Mouse (Mus musculus) brain, embryonic 14.5 days (tissue): ENCODE data around the gene Tmem54. TPM values are rescaled to one million over a fixed set of nuclear protein-coding genes. Genes with fewer than 3 reads are reported as not detected.

Source experiments
- DNase-seq: peaks from one replicate; pipeline ENCODE4 v3.0.0-alpha.2; 2011; ENCODE audit warnings: low read depth
- CTCF ChIP-seq: fragments of 200-500 bp; IDR thresholded peaks from 2 replicates; pipeline ENCODE4 v1.5.1; 2012; ENCODE audit warnings: inconsistent platforms, mild to moderate bottlenecking, moderate library complexity, borderline replicate concordance; ENCODE audit not compliant: insufficient read depth, insufficient read length; ENCODE audit errors: extremely low read depth
- POLR2A ChIP-seq: fragments of 200-500 bp; IDR thresholded peaks from 2 replicates; pipeline ENCODE4 v1.6.1; 2012; ENCODE audit warnings: mild to moderate bottlenecking, inconsistent platforms, borderline replicate concordance; ENCODE audit not compliant: poor library complexity, insufficient read depth, insufficient read length, severe bottlenecking; ENCODE audit errors: extremely low read depth
- polyA plus RNA-seq: library from polyadenylated mRNA; depleted of rRNA; stranded (reverse); fragments of >200 nt; gene quantifications from 2 replicates; pipeline ENCODE4 v1.2.3, GENCODE M21; 2012

Gene Tmem54
- polyA plus RNA-seq, 1 experiment = 0.42 TPM

DNA sequence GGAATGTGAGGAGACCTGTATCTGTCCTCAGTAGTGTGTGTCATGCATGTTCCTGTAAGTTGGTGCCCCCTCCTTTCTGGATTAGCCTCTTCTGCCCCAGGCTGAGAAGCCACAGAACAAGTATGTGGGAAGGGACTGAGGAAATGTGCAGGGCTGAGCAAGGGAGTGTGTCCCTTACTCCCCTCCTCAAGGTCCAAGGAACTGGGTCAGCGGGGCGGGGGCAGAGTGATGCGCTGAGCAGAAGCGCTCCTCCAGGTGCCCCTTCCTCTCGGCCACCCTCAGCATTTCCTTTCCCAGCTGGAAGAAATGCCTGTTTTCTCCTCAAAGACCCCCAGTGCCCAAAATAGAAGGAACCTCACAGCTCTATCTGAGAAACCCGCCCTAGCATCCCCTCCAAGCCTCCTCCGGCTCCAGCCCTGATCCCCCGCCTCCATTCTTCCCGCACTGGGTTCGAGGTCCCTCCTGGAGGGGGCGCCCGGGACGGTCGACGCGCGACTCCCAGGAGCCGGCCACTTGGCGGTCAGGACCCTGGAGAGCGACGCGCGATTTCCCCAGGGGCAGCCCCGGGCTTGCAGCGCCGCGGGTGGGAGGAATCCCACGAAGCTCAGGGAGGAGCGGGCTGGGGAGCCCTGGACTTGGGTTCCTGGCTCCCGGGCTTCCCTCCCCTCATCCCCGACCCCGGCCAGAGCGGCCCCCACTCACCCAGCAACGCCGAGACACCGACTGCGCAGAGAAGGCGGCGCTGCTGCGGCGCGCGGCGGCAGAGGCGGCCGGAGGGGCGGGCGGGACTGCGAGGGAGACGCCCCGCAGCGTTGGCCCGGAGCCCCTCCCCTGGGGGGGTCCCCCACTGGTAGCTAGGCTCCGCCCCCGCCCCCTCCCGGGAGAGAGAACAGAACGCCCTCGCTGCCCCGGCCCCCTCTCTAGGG, 15.4 kb downstream of the Tmem54 start:
- peak; percentile 64 for DNase-seq
- TF ChIP-seq POLR2A (no peak), CTCF (peak; percentile 16; the same call in 1 of the 2 replicates)

- TF ChIP-seq CTCF (no peak), POLR2A (no peak)
- no peak for DNase-seq
Observed at GRCm38 (mm10) chr4:129121569-129122086, 16.3 kb downstream of the Tmem54 start, which contains the start of gene Hpca. Gene Hpca (minus strand): TSS chr4:129122036.

DNA sequence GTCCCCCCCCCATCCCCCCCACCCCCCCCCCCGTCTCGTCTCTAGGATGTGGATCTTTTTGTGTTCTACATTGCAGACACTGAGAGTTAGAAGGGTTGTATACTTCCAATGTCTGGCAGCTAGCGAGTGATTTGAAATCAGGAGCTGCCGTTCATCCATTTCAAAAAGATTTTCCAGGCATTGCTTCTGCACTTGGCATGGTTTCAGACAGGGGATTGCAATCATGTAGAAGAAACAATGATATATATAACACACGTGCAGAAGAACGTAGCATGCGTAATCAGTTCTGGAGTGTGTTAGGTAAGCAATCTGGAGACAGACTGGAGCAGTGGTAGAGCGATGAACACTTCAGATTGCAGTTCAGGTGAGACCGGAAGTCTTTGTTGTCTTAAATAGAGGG, 16.8 kb downstream of the Tmem54 start:
- TF ChIP-seq CTCF (no peak), POLR2A (no peak)
- no peak for DNase-seq

DNA sequence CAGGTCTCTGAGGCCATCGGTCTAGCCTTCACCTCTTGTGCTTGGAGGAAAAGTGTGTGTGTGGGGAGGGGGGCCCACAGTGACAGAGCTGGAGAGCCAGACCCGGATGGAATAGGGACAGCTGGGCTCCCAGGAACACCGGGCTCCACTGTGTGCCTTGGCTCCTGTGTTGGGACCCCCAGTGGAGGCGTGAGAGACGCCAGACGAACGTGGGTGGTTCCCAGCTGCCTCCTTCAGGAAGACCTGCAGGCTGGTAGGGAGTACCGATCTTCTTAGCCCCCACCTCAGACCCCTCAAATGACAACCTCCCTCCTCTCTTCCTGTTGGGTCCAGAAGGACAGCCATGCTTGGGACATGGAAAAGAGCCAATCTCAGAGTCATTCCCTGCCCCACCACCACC, 17.4 kb downstream of the Tmem54 start:
- TF ChIP-seq CTCF = no peak
- no peak for TF ChIP-seq POLR2A

GRCm38 (mm10) chr4:129124652-129125146, 19.4 kb downstream of the Tmem54 start:
- no peak for TF ChIP-seq POLR2A
- TF ChIP-seq CTCF = no peak
- peak; percentile 88 for DNase-seq

More for the DNA sequence above, 17.4 kb downstream of the Tmem54 start:
- DNase-seq = peak; percentile 66

GRCm38 (mm10) chr4:129125736-129126451, 20.5 kb downstream of the Tmem54 start:
- DNase-seq = no peak
- TF ChIP-seq CTCF (no peak), POLR2A (no peak)

GRCm38 (mm10) chr4:129128582-129129338, 23.4 kb downstream of the Tmem54 start:
- TF ChIP-seq POLR2A (no peak), CTCF (no peak)
- DNase-seq = peak; percentile 67

GRCm38 (mm10) chr4:129129387-129129786, 24.0 kb downstream of the Tmem54 start:
- no peak for TF ChIP-seq POLR2A
- no peak for TF ChIP-seq CTCF
- no peak for DNase-seq

DNA sequence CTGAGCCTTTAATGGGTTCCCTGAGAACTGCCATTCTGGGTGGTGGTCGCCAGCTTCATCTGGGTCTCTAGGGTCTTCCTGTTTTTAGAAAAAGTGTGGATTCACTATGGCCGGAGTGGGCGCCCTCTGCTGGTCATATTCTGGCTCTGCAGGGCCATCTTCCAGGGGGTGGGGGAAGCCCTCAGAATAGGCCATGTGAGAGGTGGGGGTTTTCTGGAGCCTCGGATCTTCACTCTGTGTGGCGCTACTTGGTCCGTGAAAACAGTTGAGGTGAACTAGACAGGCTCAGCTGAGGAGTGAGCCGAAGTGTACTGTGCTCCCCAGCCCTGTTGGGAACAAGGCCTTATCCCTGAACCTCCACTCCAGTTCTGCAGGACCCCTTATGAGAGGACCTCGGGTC, 24.8 kb downstream of the Tmem54 start:
- peak; percentile 64 for DNase-seq
- TF ChIP-seq CTCF = peak; percentile 87
- no peak for TF ChIP-seq POLR2A

GRCm38 (mm10) chr4:129130755-129131303, 25.5 kb downstream of the Tmem54 start:
- peak; percentile 61 for DNase-seq
- TF ChIP-seq CTCF (no peak), POLR2A (no peak)

- TF ChIP-seq POLR2A = no peak
- TF ChIP-seq CTCF = peak; percentile 92
- DNase-seq = peak; percentile 76
Observed at GRCm38 (mm10) chr4:129134799-129135585, 29.6 kb downstream of the Tmem54 start.
